ENCODE assay signal across 8 mouse cellular contexts in the genomic region with DNA sequence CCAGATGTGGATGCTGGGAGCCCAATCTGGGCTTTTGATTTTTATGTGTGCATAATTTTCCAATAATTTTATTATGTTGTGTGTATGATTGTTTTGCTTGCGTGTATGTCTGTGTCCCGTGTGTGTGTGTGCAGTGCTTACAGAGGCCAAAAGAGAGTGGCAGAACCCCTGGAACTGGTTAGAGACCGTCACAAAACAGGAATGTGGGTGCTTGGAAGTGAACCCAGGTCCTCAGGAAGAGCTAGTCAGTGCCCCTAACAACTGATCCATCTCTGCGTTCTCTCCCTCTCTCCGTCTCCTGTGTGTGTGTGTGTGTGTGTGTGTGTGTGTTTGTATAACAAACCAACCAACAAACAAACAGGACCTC. TPM values are rescaled to one million over a fixed set of nuclear protein-coding genes. Genes with fewer than 3 reads are reported as not detected.
DNase-seq lines count a peak whose midpoint lies in the region; ATAC-seq and TF ChIP-seq lines count a peak whose summit lies in the region.

No protein-coding gene starts in this region.

- ATAC-seq in heart, embryonic 14.5 days (ENCODE audit: insufficient number of reproducible peaks, insufficient read depth, low FRiP score, low read depth): peak; percentile 19; the same call in 1 of the 2 replicates
- no peak for ATAC-seq in G1E (ENCODE audit: extremely low read depth, insufficient number of reproducible peaks, low FRiP score, poor library complexity, severe bottlenecking)
- ATAC-seq in megakaryocyte progenitor cell, adult 5-6 weeks (replicated peaks; ENCODE audit: poor library complexity): 0 out of 2 replicates have a peak, but pooled peaks have one; percentile 1
- ATAC-seq in megakaryocyte-erythroid progenitor cell, adult 5-6 weeks (replicated peaks; ENCODE audit: low FRiP score, low TSS enrichment, poor library complexity, severe bottlenecking): no peak

- H3K27ac ChIP-seq in heart, embryonic 14.5 days (replicated peaks in 1 of 2; ENCODE audit: control insufficient read depth in 1 of 2, insufficient read depth in 1 of 2, low read depth in 2 of 2, low read length in 2 of 2): peak overlapping the region; percentile 47 to 67; a peak in 3 of 4 replicates
- peak overlapping the region; percentile 96 for H3K27ac ChIP-seq in hindbrain, embryonic 10.5 days

- H3K9ac ChIP-seq in heart, embryonic 14.5 days (ENCODE audit: low read length): peak overlapping the region; percentile 83

- H3K4me2 ChIP-seq in heart, embryonic 14.5 days (ENCODE audit: low read length): peak overlapping the region; percentile 79

- H3K4me1 ChIP-seq in heart, embryonic 14.5 days (ENCODE audit: control insufficient read depth in 2 of 2, insufficient read depth in 2 of 2, low read length in 2 of 2): peaks cover 10 to 22% of the 10 kb centered on the region in 2 experiments
- peaks cover 50% of the 10 kb centered on the region for H3K4me1 ChIP-seq in G1E (ENCODE audit: insufficient read depth, low read depth, low read length)
- peaks cover 38% of the 10 kb centered on the region for H3K4me1 ChIP-seq in hindbrain, embryonic 10.5 days (replicated peaks)

- peak overlapping the region; percentile 19 to 70; a peak in 3 of 4 replicates for H3K4me3 ChIP-seq in heart, embryonic 14.5 days (ENCODE audit: control insufficient read depth in 1 of 2, insufficient read depth in 1 of 2, low read depth in 1 of 2, low read length in 2 of 2)
- peak overlapping the region; percentile 96; the same call in 1 of the 2 replicates for H3K4me3 ChIP-seq in G1E (ENCODE audit: low read depth, low read length)
- peak overlapping the region; percentile 96 for H3K4me3 ChIP-seq in hindbrain, embryonic 10.5 days

- DNase-seq in heart, adult 11 months: no peak
- DNase-seq in G1E (ENCODE audit: low spot score): no peak
- no peak for DNase-seq in hindbrain, embryonic 10.5 days (ENCODE audit: low spot score)
- no peak for DNase-seq in thymus, postnatal 36 days
- no peak for DNase-seq in adrenal gland, adult 8-10 months

- no peaks in the 10 kb centered on the region for H3K27me3 ChIP-seq in heart, embryonic 14.5 days (ENCODE audit: control insufficient read depth, insufficient read depth, low read length)
- peaks cover 19% of the 10 kb centered on the region for H3K27me3 ChIP-seq in G1E (ENCODE audit: insufficient read depth, low read length)
- H3K27me3 ChIP-seq in hindbrain, embryonic 10.5 days (ENCODE audit: insufficient read depth, poor library complexity, severe bottlenecking): no peaks in the 10 kb centered on the region

- no peaks in the 10 kb centered on the region for H3K9me3 ChIP-seq in heart, embryonic 14.5 days (ENCODE audit: control insufficient read depth, low read length)
- H3K9me3 ChIP-seq in G1E (replicated peaks): no peaks in the 10 kb centered on the region
- H3K9me3 ChIP-seq in hindbrain, embryonic 10.5 days: no peaks in the 10 kb centered on the region

- H3K36me3 ChIP-seq in heart, embryonic 14.5 days (ENCODE audit: control insufficient read depth, insufficient read depth, low read length): peaks cover 24% of the 10 kb centered on the region
- peaks cover 39% of the 10 kb centered on the region for H3K36me3 ChIP-seq in G1E (replicated peaks)
- peaks cover 30% of the 10 kb centered on the region for H3K36me3 ChIP-seq in hindbrain, embryonic 10.5 days

- WGBS in heart, embryonic 14.5 days: 29% methylated on average over 5 of the region's 5 CpGs
- 32% methylated on average over 5 of the region's 5 CpGs for WGBS in hindbrain, embryonic 10.5 days

- TF ChIP-seq CTCF in G1E (IDR thresholded peaks at IDR 0.05; ENCODE audit: low read depth, low read length): no peak

RNA-seq across cellular contexts. Expression of a gene that starts 0.3 kb away (rescaled TPM):
- polyA plus RNA-seq in heart, embryonic 14.5 days (2014; fragmentation: Nextera tagmentation; extraction: Ambion mirVana): 22.4 and 26.1 TPM in 2 replicates
- total RNA-seq in G1E (2014; fragmentation: Nextera tagmentation) (16.5 and 25.6 TPM in 2 replicates), G1E (2017) (34.0 and 36.9 TPM in 2 replicates)
- 12.4 and 12.5 TPM in 2 replicates for polyA plus RNA-seq in G1E (2012)
- 19.1 and 23.8 TPM in 2 replicates for polyA plus RNA-seq in hindbrain, embryonic 10.5 days (2016; fragmentation: Nextera tagmentation; extraction: Ambion mirVana)
- total RNA-seq in megakaryocyte progenitor cell, adult 5-6 weeks (2015): 28.6 and 29.4 TPM in 2 replicates
- 36.4 and 38.9 TPM in 2 replicates for total RNA-seq in megakaryocyte progenitor cell, adult 5-6 weeks (2017)
- 37.2 and 49.8 TPM in 2 replicates for total RNA-seq in megakaryocyte-erythroid progenitor cell, adult 5-6 weeks (2014; fragmentation: Nextera tagmentation)
- 43.3 and 46.5 TPM in 2 replicates for total RNA-seq in megakaryocyte-erythroid progenitor cell, adult 5-6 weeks (2017)
- total RNA-seq in adrenal gland, adult 8-10 months (2022): 10 to 100 TPM; 60.4 to 66.7 (median 65.7) TPM

RNA-seq across cellular contexts. Expression of a gene that starts 15.3 kb away (rescaled TPM):
- polyA plus RNA-seq in heart, embryonic 14.5 days (2014; fragmentation: Nextera tagmentation; extraction: Ambion mirVana): 44.4 and 48.8 TPM in 2 replicates
- 31.2 and 33.0 TPM in 2 replicates for total RNA-seq in G1E (2014; fragmentation: Nextera tagmentation)
- 45.2 and 47.0 TPM in 2 replicates for total RNA-seq in G1E (2017)
- 94.3 and 129 TPM in 2 replicates for polyA plus RNA-seq in G1E (2012)
- polyA plus RNA-seq in hindbrain, embryonic 10.5 days (2016; fragmentation: Nextera tagmentation; extraction: Ambion mirVana): 82.4 and 84.1 TPM in 2 replicates
- total RNA-seq in megakaryocyte progenitor cell, adult 5-6 weeks (2015): 63.5 and 65.1 TPM in 2 replicates
- total RNA-seq in megakaryocyte progenitor cell, adult 5-6 weeks (2017): 71.7 and 96.5 TPM in 2 replicates
- total RNA-seq in megakaryocyte-erythroid progenitor cell, adult 5-6 weeks (2014; fragmentation: Nextera tagmentation): 22.3 and 28.1 TPM in 2 replicates
- total RNA-seq in megakaryocyte-erythroid progenitor cell, adult 5-6 weeks (2017): 28.3 and 46.0 TPM in 2 replicates
- 10 to 100 TPM; 32.6 to 42.3 (median 37.4) TPM for total RNA-seq in adrenal gland, adult 8-10 months (2022)

RNA-seq across cellular contexts. Expression of a gene that starts 22.8 kb away (rescaled TPM):
- 3.2 and 3.9 TPM in 2 replicates for polyA plus RNA-seq in heart, embryonic 14.5 days (2014; fragmentation: Nextera tagmentation; extraction: Ambion mirVana)
- total RNA-seq in G1E (2014; fragmentation: Nextera tagmentation) (not detected in 2 replicates), G1E (2017) (0.11 and 0.12 TPM in 2 replicates)
- polyA plus RNA-seq in G1E (2012): not detected in 2 replicates
- 10.8 and 13.3 TPM in 2 replicates for polyA plus RNA-seq in hindbrain, embryonic 10.5 days (2016; fragmentation: Nextera tagmentation; extraction: Ambion mirVana)
- total RNA-seq in megakaryocyte progenitor cell, adult 5-6 weeks (2015): 0.17 and 1.1 TPM in 2 replicates
- total RNA-seq in megakaryocyte progenitor cell, adult 5-6 weeks (2017): 0.71 and 2.6 TPM in 2 replicates
- total RNA-seq in megakaryocyte-erythroid progenitor cell, adult 5-6 weeks (2014; fragmentation: Nextera tagmentation): not detected in 2 replicates
- 0.09 TPM in 1 of 2 replicates, not detected in the other for total RNA-seq in megakaryocyte-erythroid progenitor cell, adult 5-6 weeks (2017)
- total RNA-seq in adrenal gland, adult 8-10 months (2022): 10 to 100 TPM; 18.6 to 50.4 (median 35.4) TPM

RNA-seq across cellular contexts. Expression of a gene that starts 29.6 kb away (rescaled TPM):
- 30.8 and 32.9 TPM in 2 replicates for polyA plus RNA-seq in heart, embryonic 14.5 days (2014; fragmentation: Nextera tagmentation; extraction: Ambion mirVana)
- total RNA-seq in G1E (2014; fragmentation: Nextera tagmentation): 28.6 and 37.8 TPM in 2 replicates
- 69.3 and 82.1 TPM in 2 replicates for total RNA-seq in G1E (2017)
- polyA plus RNA-seq in G1E (2012): 17.6 and 30.9 TPM in 2 replicates
- polyA plus RNA-seq in hindbrain, embryonic 10.5 days (2016; fragmentation: Nextera tagmentation; extraction: Ambion mirVana): 61.1 and 73.3 TPM in 2 replicates
- 40.5 and 43.3 TPM in 2 replicates for total RNA-seq in megakaryocyte progenitor cell, adult 5-6 weeks (2015)
- total RNA-seq in megakaryocyte progenitor cell, adult 5-6 weeks (2017): 68.0 and 73.9 TPM in 2 replicates
- total RNA-seq in megakaryocyte-erythroid progenitor cell, adult 5-6 weeks (2014; fragmentation: Nextera tagmentation): 37.7 and 46.7 TPM in 2 replicates
- 70.5 and 93.3 TPM in 2 replicates for total RNA-seq in megakaryocyte-erythroid progenitor cell, adult 5-6 weeks (2017)
- total RNA-seq in adrenal gland, adult 8-10 months (2022): 10 to 100 TPM; 47.0 to 55.8 (median 53.3) TPM

RNA-seq across cellular contexts. Expression of a gene that starts 29.6 kb away (rescaled TPM):
- polyA plus RNA-seq in heart, embryonic 14.5 days (2014; fragmentation: Nextera tagmentation; extraction: Ambion mirVana): 34.4 and 35.6 TPM in 2 replicates
- total RNA-seq in G1E (2014; fragmentation: Nextera tagmentation) (11.8 and 16.6 TPM in 2 replicates), G1E (2017) (7.0 and 8.2 TPM in 2 replicates)
- polyA plus RNA-seq in G1E (2012): 7.0 and 9.4 TPM in 2 replicates
- polyA plus RNA-seq in hindbrain, embryonic 10.5 days (2016; fragmentation: Nextera tagmentation; extraction: Ambion mirVana): 19.3 and 25.9 TPM in 2 replicates
- 1.9 and 2.2 TPM in 2 replicates for total RNA-seq in megakaryocyte progenitor cell, adult 5-6 weeks (2015)
- total RNA-seq in megakaryocyte progenitor cell, adult 5-6 weeks (2017): 2.7 TPM in 2 replicates
- 11.0 and 16.9 TPM in 2 replicates for total RNA-seq in megakaryocyte-erythroid progenitor cell, adult 5-6 weeks (2014; fragmentation: Nextera tagmentation)
- total RNA-seq in megakaryocyte-erythroid progenitor cell, adult 5-6 weeks (2017): 3.2 and 14.1 TPM in 2 replicates
- 10 to 100 TPM; 32.6 to 45.6 (median 42.3) TPM for total RNA-seq in adrenal gland, adult 8-10 months (2022)

Comparison
In these comparisons a context has a peak if more than half of its experiments do, and no peak if none do; other contexts are left out.
1. ATAC-seq: peak in heart, embryonic 14.5 days (single experiment) and megakaryocyte progenitor cell, adult 5-6 weeks (single experiment); none in G1E (single experiment) and megakaryocyte-erythroid progenitor cell, adult 5-6 weeks (single experiment).
2. H3K4me3 ChIP-seq: peak in every context shown above with its lines; median percentile 96 in G1E; 96 in hindbrain, embryonic 10.5 days; 44 in heart, embryonic 14.5 days.
3. RNA of a gene that starts 22.8 kb away (total RNA-seq): 18.6 to 50.4 TPM in adrenal gland, adult 8-10 months; 0.17 to 2.6 TPM in megakaryocyte progenitor cell, adult 5-6 weeks, 0.11 to 0.12 TPM in G1E and 0.09 TPM in megakaryocyte-erythroid progenitor cell, adult 5-6 weeks; every median in the first group is over 4 times any median in the second.